Mouse (Mus musculus) liver, adult 2 months (tissue): ENCODE results near the gene Nol4l.

Experiments used
- CTCF ChIP-seq: fragments of 200-500 bp; IDR thresholded peaks from 2 replicates; pipeline ENCODE4 v1.5.1; 2011; ENCODE audit warnings: low read depth, low read length, control low read depth
- POLR2A ChIP-seq: fragments of 200-500 bp; IDR thresholded peaks from 2 replicates; pipeline ENCODE4 v1.6.1; 2011; ENCODE audit warnings: low read length, control low read depth; ENCODE audit not compliant: insufficient read depth; ENCODE audit errors: extremely low read depth

DNA sequence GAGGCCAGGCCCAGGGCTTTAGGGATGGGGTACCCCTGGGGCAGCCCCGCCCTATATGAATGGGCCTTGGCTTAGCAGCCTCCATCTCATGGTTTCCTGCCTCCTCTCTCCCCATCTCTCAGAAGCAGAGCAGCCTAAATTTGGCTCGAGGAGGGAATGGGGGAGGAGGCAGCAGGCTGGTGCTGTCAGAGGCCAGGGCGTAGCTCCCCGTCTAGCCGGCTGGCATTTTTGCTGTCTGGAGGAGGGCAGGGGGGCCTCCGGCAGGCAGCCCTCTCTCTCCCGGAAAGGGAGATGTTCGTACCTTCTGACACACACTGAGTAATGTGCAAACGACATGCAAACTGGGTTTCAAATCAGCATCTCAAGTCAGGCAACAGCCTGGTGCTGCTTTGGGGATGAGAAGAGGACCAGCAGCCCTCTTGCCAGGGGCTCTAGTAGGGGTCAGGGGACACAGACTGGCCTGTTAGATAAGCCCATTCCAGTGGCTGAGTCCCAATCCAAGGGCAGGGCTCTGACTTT, 35.4 kb downstream of the Nol4l start:
- TF ChIP-seq POLR2A = no peak
- TF ChIP-seq CTCF = no peak
